Mouse (Mus musculus) E14TG2a.4 (cell line): Measurements from ENCODE around the gene Ptpn21.

Experiments
- H3K27me3 ChIP-seq: 2 replicates; pipeline ENCODE4 v1.6.1; 2014; ENCODE audit warnings: low read length, control low read depth; ENCODE audit not compliant: insufficient read depth
- H3K36me3 ChIP-seq: 2 replicates; pipeline ENCODE4 v1.6.1; 2014; ENCODE audit warnings: low read length, control low read depth; ENCODE audit not compliant: insufficient read depth
- H3K4me1 ChIP-seq: replicated peaks from 2 replicates; pipeline ENCODE4 v1.6.1; 2014; ENCODE audit warnings: low read depth, low read length, control low read depth
- H3K4me3 ChIP-seq: replicated peaks from 2 replicates; pipeline ENCODE4 v1.5.1; 2014; ENCODE audit warnings: mild to moderate bottlenecking, low read length
- H3K9me3 ChIP-seq: 2 replicates; pipeline ENCODE4 v1.6.1; 2014; ENCODE audit warnings: low read length, control low read depth
- CTCF ChIP-seq: conservative IDR thresholded peaks from 2 replicates; pipeline ENCODE4 v1.5.1; 2014; ENCODE audit warnings: low read length
- NANOG ChIP-seq: IDR thresholded peaks from 2 replicates; pipeline ENCODE4 v1.6.1; 2014; ENCODE audit warnings: borderline replicate concordance, low read length, mixed read lengths
- POU5F1 ChIP-seq: IDR thresholded peaks from 2 replicates; pipeline ENCODE4 v1.6.1; 2014; ENCODE audit warnings: low read length, borderline replicate concordance

Ptpn21 gene

GRCm38 (mm10) chr12:98668132-98668814, 68.9 kb downstream of the Ptpn21 start:
- TF ChIP-seq NANOG (no peak), POU5F1 (no peak), CTCF (no peak)
- Histone ChIP-seq H3K36me3 (peaks cover 11% of the 10 kb centered on the region), H3K4me1 (peaks cover 12% of the 10 kb centered on the region), H3K27me3 (no peaks in the 10 kb centered on the region), H3K4me3 (no peak overlapping the region), H3K9me3 (no peaks in the 10 kb centered on the region)

DNA sequence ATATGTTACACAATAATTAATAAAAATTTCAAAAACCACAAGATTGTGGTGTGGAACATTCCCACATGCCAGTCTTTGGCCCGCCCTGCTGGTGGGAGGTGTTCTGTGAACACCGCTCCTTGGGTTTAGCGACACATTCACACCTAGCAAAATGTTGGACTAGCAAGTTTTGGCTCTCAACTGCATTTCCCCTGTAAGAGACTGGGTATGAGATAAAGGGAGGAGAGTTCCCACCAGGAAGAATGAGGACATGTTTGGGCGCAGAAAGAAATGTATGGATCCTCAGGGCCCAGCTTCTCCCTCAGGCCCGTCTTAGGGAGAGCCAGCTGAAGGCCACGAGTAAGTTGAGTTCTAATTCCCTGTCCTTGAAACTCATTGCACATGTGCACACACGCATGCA, 74.6 kb downstream of the Ptpn21 start:
- Histone ChIP-seq H3K4me1 (no peaks in the 10 kb centered on the region), H3K36me3 (peaks cover 23% of the 10 kb centered on the region), H3K9me3 (peaks cover 7% of the 10 kb centered on the region), H3K27me3 (no peaks in the 10 kb centered on the region), H3K4me3 (no peak overlapping the region)
- TF ChIP-seq CTCF: no peak
- TF ChIP-seq POU5F1: no peak
- no peak for TF ChIP-seq NANOG

GRCm38 (mm10) chr12:98656873-98657272, 80.3 kb downstream of the Ptpn21 start:
- H3K9me3 ChIP-seq: no peaks in the 10 kb centered on the region
- H3K27me3 ChIP-seq: no peaks in the 10 kb centered on the region
- TF ChIP-seq POU5F1: no peak
- TF ChIP-seq CTCF: no peak
- TF ChIP-seq NANOG: no peak
- peaks cover 10% of the 10 kb centered on the region for H3K36me3 ChIP-seq
- no peak overlapping the region for H3K4me3 ChIP-seq
- H3K4me1 ChIP-seq: no peaks in the 10 kb centered on the region

DNA sequence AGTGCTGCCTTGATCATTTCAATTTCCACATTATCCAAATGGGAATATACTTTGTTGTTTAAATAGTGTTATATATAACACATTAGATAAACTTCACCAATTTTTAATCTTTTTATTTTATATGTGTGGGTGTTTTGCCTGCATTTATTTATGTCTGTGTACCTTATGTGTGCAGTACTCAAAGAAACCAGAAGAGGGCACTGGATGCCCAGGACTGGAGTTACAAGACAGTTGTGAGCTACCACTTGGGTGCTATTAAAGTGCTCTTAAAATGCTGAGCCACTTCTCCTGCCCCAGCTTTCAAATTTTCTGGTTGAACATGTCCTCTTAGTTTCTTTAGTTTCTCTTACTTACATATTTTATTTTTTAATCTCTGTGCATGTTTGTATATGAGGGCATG, 92.4 kb downstream of the Ptpn21 start:
- Histone ChIP-seq H3K36me3 (0 out of 2 replicates have a peak, but pooled peaks cover 2% of the 10 kb centered on the region), H3K4me3 (no peak overlapping the region), H3K27me3 (no peaks in the 10 kb centered on the region), H3K4me1 (no peaks in the 10 kb centered on the region), H3K9me3 (no peaks in the 10 kb centered on the region)
- TF ChIP-seq CTCF (peak; percentile 83), POU5F1 (no peak)

- TF ChIP-seq POU5F1: no peak
- TF ChIP-seq NANOG: no peak
- TF ChIP-seq CTCF: no peak
Observed at GRCm38 (mm10) chr12:98628260-98628970, 108.8 kb downstream of the Ptpn21 start.

DNA sequence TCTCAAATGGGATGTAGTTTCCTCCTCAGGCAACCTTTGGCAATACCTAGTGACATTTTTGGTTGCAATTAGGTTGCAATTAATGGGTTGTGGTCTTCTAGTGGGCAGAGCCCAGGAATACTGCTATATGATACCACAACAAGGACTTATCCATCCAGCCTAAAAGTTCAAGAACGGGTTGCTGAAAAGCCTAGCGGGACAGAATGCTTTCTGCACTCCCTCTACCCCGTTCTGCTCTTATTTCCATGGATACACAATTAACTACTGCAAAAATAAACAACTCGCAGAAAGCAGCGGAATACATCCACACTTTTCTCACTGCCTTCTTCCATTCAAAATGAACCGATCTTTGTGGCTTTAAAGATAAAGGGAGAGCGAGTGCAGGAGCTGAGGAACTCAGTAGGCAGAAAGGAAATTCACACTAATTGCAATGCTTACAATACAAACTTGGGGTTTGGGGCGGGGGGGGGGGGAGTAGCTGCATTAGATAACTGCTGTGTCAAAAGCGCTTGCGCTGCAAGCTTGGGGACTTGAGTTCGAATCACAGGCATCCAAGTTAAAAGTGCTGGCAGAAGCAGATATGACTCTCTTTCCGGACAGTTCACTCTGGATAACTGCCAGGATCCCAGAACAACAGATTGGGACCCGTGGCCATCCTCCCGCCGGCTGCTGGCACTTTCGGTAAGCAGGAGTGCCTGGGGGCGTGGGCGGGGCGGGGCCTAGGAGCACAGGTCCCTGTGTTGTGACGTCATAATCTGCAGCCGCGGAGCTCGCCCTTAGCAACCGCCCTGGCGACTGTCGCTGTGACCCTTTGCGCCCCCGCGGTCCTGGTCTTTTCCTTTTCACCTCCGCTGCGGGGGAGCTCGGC, 109.6 kb downstream of the Ptpn21 start, which contains the start of gene Spata7:
TSS of gene Spata7 (plus strand) at position 766 of the 868 bp plus-strand sequence.
- TF ChIP-seq POU5F1 (no peak), CTCF (no peak), NANOG (no peak)
- Histone ChIP-seq H3K4me1 (peaks cover 12% of the 10 kb centered on the region), H3K27me3 (no peaks in the 10 kb centered on the region), H3K36me3 (peaks cover 4% of the 10 kb centered on the region; the same call in 1 of the 2 replicates), H3K9me3 (no peaks in the 10 kb centered on the region), H3K4me3 (peak within 1 kb of the TSS; percentile 92)

More at GRCm38 (mm10) chr12:98628260-98628970, 108.8 kb downstream of the Ptpn21 start:
- peaks cover 12% of the 10 kb centered on the region for H3K4me1 ChIP-seq
- H3K4me3 ChIP-seq: peak overlapping the region; percentile 92
- peaks cover 4% of the 10 kb centered on the region; the same call in 1 of the 2 replicates for H3K36me3 ChIP-seq
- no peaks in the 10 kb centered on the region for H3K27me3 ChIP-seq
- H3K9me3 ChIP-seq: no peaks in the 10 kb centered on the region
